Mouse (Mus musculus) hindbrain, embryonic 15.5 days (tissue): ENCODE results near the gene Dclk1. TPM values are rescaled to one million over a fixed set of nuclear protein-coding genes. Genes with fewer than 3 reads are reported as not detected.
"Not testable (repeated sequence)": the region's sequence is repeated elsewhere in the genome, so short reads cannot be mapped to it uniquely, and the experiment has no call there.

ENCODE experiments used
- ATAC-seq: fragments of 200-750 bp; cut with Nextera tagmentation; 2 replicates; pipeline ENCODE4 v1.8.0; 2017; ENCODE audit warnings: low read depth, moderate number of reproducible peaks, moderate TSS enrichment; ENCODE audit not compliant: low FRiP score
- H3K27ac ChIP-seq: fragments of 300-500 bp; sonication (generic); replicated peaks from 2 replicates; pipeline ENCODE4 v1.5.1; 2015; ENCODE audit warnings: mild to moderate bottlenecking, inconsistent platforms
- H3K27me3 ChIP-seq: fragments of 300-500 bp; sonication (generic); 2 replicates; pipeline ENCODE4 v1.6.1; 2015; ENCODE audit warnings: control low read depth, inconsistent platforms
- H3K36me3 ChIP-seq: fragments of 300-500 bp; sonication (generic); 2 replicates; pipeline ENCODE4 v1.6.1; 2015; ENCODE audit warnings: control low read depth, inconsistent platforms
- H3K4me1 ChIP-seq: fragments of 300-500 bp; sonication (generic); replicated peaks from 2 replicates; pipeline ENCODE4 v1.6.1; 2015; ENCODE audit warnings: control low read depth, inconsistent platforms
- H3K4me2 ChIP-seq: fragments of 300-500 bp; sonication (generic); 2 replicates; pipeline ENCODE4 v1.6.1; 2015; ENCODE audit warnings: moderate library complexity, mild to moderate bottlenecking, inconsistent platforms
- H3K4me3 ChIP-seq: fragments of 300-500 bp; sonication (generic); 2 replicates; pipeline ENCODE4 v1.5.1; 2015; ENCODE audit warnings: mild to moderate bottlenecking, inconsistent platforms
- H3K9ac ChIP-seq: fragments of 300-500 bp; sonication (generic); 2 replicates; pipeline ENCODE4 v1.6.1; 2015; ENCODE audit warnings: inconsistent platforms
- H3K9me3 ChIP-seq: fragments of 300-500 bp; sonication (generic); 2 replicates; pipeline ENCODE4 v1.6.1; 2016; ENCODE audit warnings: control low read depth, inconsistent platforms
- WGBS: fragments of 180-500 bp; shearing (Covaris S2); methylation state at CpG from one replicate; pipeline ENCODE4 v1.1.7; 2015; 5-methylcytosine and 5-hydroxymethylcytosine counted together
- polyA plus RNA-seq: library from polyadenylated mRNA; unstranded; fragments of >200 nt; fragmentation: Nextera tagmentation; extraction: Ambion mirVana; gene quantifications from 2 replicates; pipeline ENCODE4 v1.2.1, GENCODE M21; 2015

Gene Dclk1
- 246 and 266 TPM in 2 replicates for polyA plus RNA-seq

GRCm38 (mm10) chr3:55241730-55242421, at the start of gene Dclk1:
Gene Dclk1, plus strand, starts transcription at chr3:55242364.
- H3K4me1 ChIP-seq, result peaks cover 36% of the 10 kb centered on the region
- H3K27me3 ChIP-seq, result no peaks in the 10 kb centered on the region
- H3K36me3 ChIP-seq, result no peaks in the 10 kb centered on the region
- peak within 1 kb of the TSS; percentile 98 for H3K9ac ChIP-seq
- H3K27ac ChIP-seq, result peak within 1 kb of the TSS; percentile 98
- H3K9me3 ChIP-seq, result no peaks in the 10 kb centered on the region
- ATAC-seq, result no peak
- H3K4me3 ChIP-seq, result peak within 1 kb of the TSS; percentile 79
- 38% methylated on average over 10 of the region's 10 CpGs for WGBS
- peak within 1 kb of the TSS; percentile 72 for H3K4me2 ChIP-seq

- WGBS, result 65% methylated on average over 2 of the region's 2 CpGs
- H3K27ac ChIP-seq, result no peak overlapping the region
- H3K4me3 ChIP-seq, result no peak overlapping the region
- no peaks in the 10 kb centered on the region for H3K9me3 ChIP-seq
- ATAC-seq, result no peak
- no peaks in the 10 kb centered on the region for H3K36me3 ChIP-seq
- no peak overlapping the region for H3K4me2 ChIP-seq
- no peaks in the 10 kb centered on the region for H3K27me3 ChIP-seq
- no peak overlapping the region for H3K9ac ChIP-seq
- H3K4me1 ChIP-seq, result no peaks in the 10 kb centered on the region
These were observed 48.8 kb upstream of the Dclk1 start for GRCm38 (mm10) chr3:55193351-55193750.

GRCm38 (mm10) chr3:55194792-55195191, 47.4 kb upstream of the Dclk1 start:
- 62% methylated on average over 8 of the region's 8 CpGs for WGBS
- H3K27ac ChIP-seq, result no peak overlapping the region

GRCm38 (mm10) chr3:55195581-55196327, 46.4 kb upstream of the Dclk1 start:
- Histone ChIP-seq H3K36me3 (no peaks in the 10 kb centered on the region), H3K9me3 (no peaks in the 10 kb centered on the region), H3K27ac (no peak overlapping the region), H3K27me3 (no peaks in the 10 kb centered on the region), H3K4me2 (no peak overlapping the region), H3K4me1 (no peaks in the 10 kb centered on the region), H3K4me3 (no peak overlapping the region), H3K9ac (no peak overlapping the region)
- ATAC-seq, result no peak
- WGBS, result 84% methylated on average over 5 of the region's 5 CpGs

More at GRCm38 (mm10) chr3:55194792-55195191, 47.4 kb upstream of the Dclk1 start:
- Histone ChIP-seq H3K27me3 (no peaks in the 10 kb centered on the region), H3K4me1 (no peaks in the 10 kb centered on the region), H3K36me3 (no peaks in the 10 kb centered on the region), H3K9me3 (no peaks in the 10 kb centered on the region), H3K4me2 (no peak overlapping the region), H3K9ac (no peak overlapping the region), H3K4me3 (no peak overlapping the region)
- ATAC-seq, result no peak

GRCm38 (mm10) chr3:55196328-55196710, 45.8 kb upstream of the Dclk1 start:
- no peaks in the 10 kb centered on the region for H3K4me1 ChIP-seq
- 70% methylated on average over 2 of the region's 2 CpGs for WGBS

GRCm38 (mm10) chr3:55203621-55204020, 38.5 kb upstream of the Dclk1 start:
- not testable (repeated sequence) for H3K4me1 ChIP-seq, H3K9me3 ChIP-seq, H3K4me2 ChIP-seq, ATAC-seq, H3K27me3 ChIP-seq, H3K27ac ChIP-seq, H3K4me3 ChIP-seq, H3K9ac ChIP-seq, H3K36me3 ChIP-seq
- 89% methylated on average over 11 of the region's 11 CpGs for WGBS

More at GRCm38 (mm10) chr3:55196328-55196710, 45.8 kb upstream of the Dclk1 start:
- Histone ChIP-seq H3K27me3 (no peaks in the 10 kb centered on the region), H3K9me3 (no peaks in the 10 kb centered on the region), H3K36me3 (no peaks in the 10 kb centered on the region), H3K27ac (no peak overlapping the region), H3K4me2 (no peak overlapping the region), H3K9ac (no peak overlapping the region), H3K4me3 (no peak overlapping the region)
- no peak for ATAC-seq

GRCm38 (mm10) chr3:55206413-55206812, 35.8 kb upstream of the Dclk1 start:
- no peaks in the 10 kb centered on the region for H3K27me3 ChIP-seq
- H3K36me3 ChIP-seq, result no peaks in the 10 kb centered on the region
- H3K4me3 ChIP-seq, result no peak overlapping the region
- no peak overlapping the region for H3K9ac ChIP-seq
- H3K4me1 ChIP-seq, result no peaks in the 10 kb centered on the region
- WGBS, result 94% methylated on average over 2 of the region's 2 CpGs
- no peak overlapping the region for H3K4me2 ChIP-seq
- H3K9me3 ChIP-seq, result 0 out of 2 replicates have a peak, but pooled peaks cover 2% of the 10 kb centered on the region
- H3K27ac ChIP-seq, result no peak overlapping the region
- ATAC-seq, result no peak

- no peak overlapping the region for H3K9ac ChIP-seq
- H3K36me3 ChIP-seq, result no peaks in the 10 kb centered on the region
- no peak overlapping the region for H3K27ac ChIP-seq
- ATAC-seq, result no peak
- H3K4me2 ChIP-seq, result no peak overlapping the region
- H3K9me3 ChIP-seq, result 0 out of 2 replicates have a peak, but pooled peaks cover 2% of the 10 kb centered on the region
- no peaks in the 10 kb centered on the region for H3K27me3 ChIP-seq
- 60% methylated on average over 6 of the region's 6 CpGs for WGBS
- no peak overlapping the region for H3K4me3 ChIP-seq
- H3K4me1 ChIP-seq, result no peaks in the 10 kb centered on the region; the same call in 1 of the 2 replicates
These were observed 34.5 kb upstream of the Dclk1 start for GRCm38 (mm10) chr3:55207665-55208064.

GRCm38 (mm10) chr3:55212254-55212653, 29.9 kb upstream of the Dclk1 start:
- Histone ChIP-seq H3K9ac (no peak overlapping the region), H3K4me1 (peaks cover 6% of the 10 kb centered on the region; the same call in 1 of the 2 replicates), H3K4me2 (no peak overlapping the region), H3K27me3 (no peaks in the 10 kb centered on the region), H3K9me3 (no peaks in the 10 kb centered on the region), H3K27ac (no peak overlapping the region), H3K36me3 (no peaks in the 10 kb centered on the region), H3K4me3 (no peak overlapping the region)
- ATAC-seq, result no peak
- 33% methylated on average over 2 of the region's 2 CpGs for WGBS

- H3K36me3 ChIP-seq, result no peaks in the 10 kb centered on the region
- H3K4me1 ChIP-seq, result peaks cover 6% of the 10 kb centered on the region; the same call in 1 of the 2 replicates
- no peak overlapping the region for H3K9ac ChIP-seq
- no peaks in the 10 kb centered on the region for H3K27me3 ChIP-seq
- WGBS, result 47% methylated on average over 4 of the region's 4 CpGs
- ATAC-seq, result no peak
- no peak overlapping the region for H3K4me3 ChIP-seq
- H3K4me2 ChIP-seq, result no peak overlapping the region
- no peaks in the 10 kb centered on the region for H3K9me3 ChIP-seq
- peak overlapping the region; percentile 27; the same call in 1 of the 2 replicates for H3K27ac ChIP-seq
These were observed 28.4 kb upstream of the Dclk1 start for GRCm38 (mm10) chr3:55213785-55214184.

GRCm38 (mm10) chr3:55214413-55214812, 27.8 kb upstream of the Dclk1 start:
- no peak overlapping the region for H3K4me2 ChIP-seq
- peak overlapping the region; percentile 27; the same call in 1 of the 2 replicates for H3K27ac ChIP-seq
- H3K9me3 ChIP-seq, result no peaks in the 10 kb centered on the region
- no peak overlapping the region for H3K9ac ChIP-seq
- ATAC-seq, result peak; percentile 30; the same call in 1 of the 2 replicates
- peaks cover 6% of the 10 kb centered on the region; the same call in 1 of the 2 replicates for H3K4me1 ChIP-seq
- no peaks in the 10 kb centered on the region for H3K27me3 ChIP-seq
- 47% methylated on average over 6 of the region's 6 CpGs for WGBS
- no peak overlapping the region for H3K4me3 ChIP-seq
- H3K36me3 ChIP-seq, result no peaks in the 10 kb centered on the region

GRCm38 (mm10) chr3:55222502-55222901, 19.7 kb upstream of the Dclk1 start:
- Histone ChIP-seq H3K27me3 (no peaks in the 10 kb centered on the region), H3K4me1 (peaks cover 9% of the 10 kb centered on the region), H3K4me3 (no peak overlapping the region), H3K4me2 (no peak overlapping the region), H3K36me3 (no peaks in the 10 kb centered on the region), H3K9me3 (peaks cover 2% of the 10 kb centered on the region; the same call in 1 of the 2 replicates), H3K27ac (no peak overlapping the region), H3K9ac (no peak overlapping the region)
- WGBS, result 90% methylated on average over 2 of the region's 2 CpGs
- no peak for ATAC-seq
